Comparison of ENCODE assay signal across 10 mouse cellular contexts in the genomic region with DNA sequence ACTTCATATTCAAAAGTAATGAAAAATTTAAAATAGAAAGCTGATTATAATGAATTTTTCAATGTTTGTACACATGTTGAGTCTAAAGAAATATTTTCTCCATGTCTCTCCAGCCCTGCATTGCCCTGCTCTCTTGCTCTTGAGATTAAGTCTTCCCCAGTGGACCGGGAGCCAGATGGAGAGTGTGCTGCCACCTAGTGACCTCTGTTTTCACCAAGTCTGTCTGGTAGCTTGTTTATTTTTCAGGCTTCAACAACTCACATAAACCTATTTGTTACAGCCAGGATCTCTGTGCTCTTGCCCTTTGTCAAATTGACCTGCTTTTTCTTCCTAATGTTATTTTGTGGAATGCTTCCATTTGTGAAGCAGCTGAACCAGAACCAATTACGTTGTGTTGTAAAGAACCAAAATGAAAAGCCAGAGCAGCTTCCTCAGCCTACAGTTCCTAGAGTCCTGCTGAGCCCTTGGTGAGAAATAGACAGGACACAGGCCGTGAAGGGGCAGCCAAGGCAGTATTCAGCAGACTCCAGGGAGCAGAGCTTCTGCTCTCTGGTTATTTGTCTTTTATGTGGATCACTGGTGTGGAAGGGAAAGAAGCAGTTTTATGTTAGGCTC.
DNase-seq lines count a peak whose midpoint lies in the region; ATAC-seq and TF ChIP-seq lines count a peak whose summit lies in the region.
"Had no signal": no experiment of that assay in that cellular context is flagged by ENCODE, and none has a peak within 500 bp of the region (broad histone marks: within the 10 kb centered on the region; RNA-seq: fewer than 3 reads in every experiment).

No protein-coding gene starts in this region.

- no peak for TF ChIP-seq CTCF in G1E (IDR thresholded peaks at IDR 0.05; ENCODE audit: low read depth, low read length)
- TF ChIP-seq CTCF in midbrain, postnatal 0 days (IDR thresholded peaks at IDR 0.05), result peak; percentile 71

- H3K9ac ChIP-seq in forebrain, embryonic 15.5 days (replicated peaks), result no peak overlapping the region
- H3K9ac ChIP-seq in midbrain, postnatal 0 days (replicated peaks; ENCODE audit: low read length, poor library complexity, severe bottlenecking), result no peak overlapping the region
- no peak overlapping the region for H3K9ac ChIP-seq in liver, embryonic 12.5 days
- H3K9ac ChIP-seq: hindbrain, embryonic 15.5 days had no signal

- H3K4me1 ChIP-seq in G1E (ENCODE audit: insufficient read depth, low read depth, low read length), result no peaks in the 10 kb centered on the region
- no peaks in the 10 kb centered on the region for H3K4me1 ChIP-seq in forebrain, embryonic 15.5 days
- no peaks in the 10 kb centered on the region for H3K4me1 ChIP-seq in midbrain, postnatal 0 days (ENCODE audit: insufficient read depth, low read length)
- H3K4me1 ChIP-seq in liver, embryonic 12.5 days, result no peaks in the 10 kb centered on the region
- H3K4me1 ChIP-seq: megakaryocyte, embryonic 14.5 days had no signal

- H3K36me3 ChIP-seq in G1E (replicated peaks), result no peaks in the 10 kb centered on the region
- H3K36me3 ChIP-seq in forebrain, embryonic 15.5 days, result no peaks in the 10 kb centered on the region
- H3K36me3 ChIP-seq in midbrain, postnatal 0 days (ENCODE audit: insufficient read depth, low read length), result no peaks in the 10 kb centered on the region
- H3K36me3 ChIP-seq in liver, embryonic 12.5 days, result no peaks in the 10 kb centered on the region
- H3K36me3 ChIP-seq: hindbrain, embryonic 15.5 days had no signal

- peaks cover 3% of the 10 kb centered on the region; the same call in 1 of the 2 replicates for H3K9me3 ChIP-seq in G1E (replicated peaks)
- no peaks in the 10 kb centered on the region for H3K9me3 ChIP-seq in forebrain, embryonic 15.5 days
- H3K9me3 ChIP-seq in midbrain, postnatal 0 days (ENCODE audit: low read length), result no peaks in the 10 kb centered on the region
- H3K9me3 ChIP-seq in liver, embryonic 12.5 days (replicated peaks), result no peaks in the 10 kb centered on the region
- H3K9me3 ChIP-seq: hindbrain, embryonic 15.5 days; megakaryocyte, embryonic 14.5 days had no signal

- DNase-seq in layer of hippocampus, postnatal 10 days (ENCODE audit: low spot score in 2 of 2), result peak; percentile 21 to 49
- DNase-seq in layer of hippocampus, adult 9-11 months, result no peak
- DNase-seq in G1E (ENCODE audit: low spot score), result no peak
- DNase-seq in cerebellum, adult 11 months, result peak; percentile 9
- peak; percentile 69 for DNase-seq in midbrain, postnatal 0 days (ENCODE audit: low spot score)

- no peak overlapping the region for H3K4me2 ChIP-seq in forebrain, embryonic 15.5 days (replicated peaks)
- no peak overlapping the region for H3K4me2 ChIP-seq in midbrain, postnatal 0 days (ENCODE audit: low read depth, low read length, poor library complexity, severe bottlenecking)
- no peak overlapping the region for H3K4me2 ChIP-seq in liver, embryonic 12.5 days
- H3K4me2 ChIP-seq: hindbrain, embryonic 15.5 days had no signal

- no peaks in the 10 kb centered on the region for H3K27me3 ChIP-seq in G1E (ENCODE audit: insufficient read depth, low read length)
- no peaks in the 10 kb centered on the region for H3K27me3 ChIP-seq in forebrain, embryonic 15.5 days
- H3K27me3 ChIP-seq in midbrain, postnatal 0 days (ENCODE audit: insufficient read depth, low read length), result no peaks in the 10 kb centered on the region
- H3K27me3 ChIP-seq in liver, embryonic 12.5 days (replicated peaks), result no peaks in the 10 kb centered on the region
- H3K27me3 ChIP-seq: hindbrain, embryonic 15.5 days; megakaryocyte, embryonic 14.5 days had no signal

- H3K27ac ChIP-seq in forebrain, embryonic 15.5 days (replicated peaks), result no peak overlapping the region
- H3K27ac ChIP-seq in midbrain, postnatal 0 days (ENCODE audit: low read depth, low read length), result no peak overlapping the region
- H3K27ac ChIP-seq in liver, embryonic 12.5 days, result no peak overlapping the region
- H3K27ac ChIP-seq: hindbrain, embryonic 15.5 days had no signal

- WGBS in forebrain, embryonic 15.5 days, result 4% methylated on average over 3 of the region's 3 CpGs
- WGBS in midbrain, postnatal 0 days, result 2% methylated on average over 3 of the region's 3 CpGs
- WGBS in liver, embryonic 12.5 days (ENCODE audit: insufficient replicate concordance), result 18% methylated on average over 3 of the region's 3 CpGs

- no peak overlapping the region for H3K4me3 ChIP-seq in G1E (ENCODE audit: low read depth, low read length)
- H3K4me3 ChIP-seq in forebrain, embryonic 15.5 days, result no peak overlapping the region
- H3K4me3 ChIP-seq in midbrain, postnatal 0 days (ENCODE audit: low read depth, low read length), result no peak overlapping the region
- no peak overlapping the region for H3K4me3 ChIP-seq in liver, embryonic 12.5 days
- H3K4me3 ChIP-seq: hindbrain, embryonic 15.5 days; megakaryocyte, embryonic 14.5 days had no signal

- 0 out of 2 replicates have a peak, but pooled peaks have one; percentile 22 for ATAC-seq in G1E (ENCODE audit: extremely low read depth, insufficient number of reproducible peaks, low FRiP score, poor library complexity, severe bottlenecking)
- ATAC-seq in forebrain, embryonic 15.5 days (replicated peaks), result peak; percentile 48; the same call in 1 of the 2 replicates
- ATAC-seq in midbrain, postnatal 0 days (ENCODE audit: low FRiP score), result no peak
- ATAC-seq in megakaryocyte, adult 5-6 weeks (ENCODE audit: poor library complexity, severe bottlenecking), result no peak
- ATAC-seq in liver, embryonic 12.5 days, result no peak

Comparison
In these comparisons a context has a peak if more than half of its experiments do, and no peak if none do; other contexts are left out.
1. DNase-seq: peak in layer of hippocampus, postnatal 10 days (2 of 2), cerebellum, adult 11 months (single experiment) and midbrain, postnatal 0 days (single experiment); none in layer of hippocampus, adult 9-11 months (single experiment) and G1E (single experiment).
2. ATAC-seq: peak in G1E (single experiment) and forebrain, embryonic 15.5 days (single experiment); none in midbrain, postnatal 0 days (single experiment), megakaryocyte, adult 5-6 weeks (single experiment) and liver, embryonic 12.5 days (single experiment).